Mouse (Mus musculus) heart, adult 10 weeks (tissue): Measurements from ENCODE around the gene Snrpg. TPM values are rescaled to one million over a fixed set of nuclear protein-coding genes. Genes with fewer than 3 reads are reported as not detected.

ENCODE experiments used
- polyA plus RNA-seq: library from polyadenylated mRNA; stranded (reverse); fragments of 350-450 nt; fragmentation: Illumina TruSeq; extraction: RNeasy Lipid Tissue Mini Kit (QIAGEN cat#74804); gene quantifications from one replicate; pipeline ENCODE4 v1.2.3, GENCODE M21; 2014; ENCODE audit warnings: low read depth, low replicate concordance

Snrpg gene
- polyA plus RNA-seq = 39.3 TPM

DNA sequence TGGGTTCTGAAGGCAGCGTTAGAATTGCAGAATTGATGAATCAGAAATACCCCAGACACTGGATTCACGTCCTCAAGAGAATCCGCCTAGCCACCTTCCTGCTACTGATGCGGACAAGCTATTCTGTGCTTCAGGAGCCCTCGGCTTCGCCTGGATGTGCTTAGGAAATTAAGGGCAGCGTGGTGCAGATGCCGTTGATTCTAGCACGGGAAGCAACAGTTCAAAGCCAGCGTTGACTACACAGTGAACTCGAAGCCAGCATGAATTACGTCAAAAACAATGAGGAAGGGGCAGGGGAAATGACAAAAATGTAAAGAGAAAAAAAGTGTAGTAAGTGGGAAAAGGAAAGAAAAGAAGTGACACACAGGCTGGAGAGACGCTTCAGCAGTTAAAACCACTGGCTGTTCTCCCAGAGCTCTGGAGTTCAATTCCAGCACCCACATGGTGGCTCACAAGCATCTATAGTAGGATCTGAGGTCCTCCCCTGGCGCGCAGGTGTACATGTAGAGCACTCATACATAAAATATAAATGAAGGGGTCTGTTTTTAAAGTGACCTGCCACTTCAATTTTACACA lies at the start of gene Snrpg:
TSS of gene Snrpg (plus strand) at position 541 of the 576 bp plus-strand sequence.

GRCm38 (mm10) chr6:86365371-86366124 lies 5.6 kb upstream of the Snrpg start, which contains the start of gene Fam136a:
Gene Fam136a (plus strand): TSS chr6:86365646.

DNA sequence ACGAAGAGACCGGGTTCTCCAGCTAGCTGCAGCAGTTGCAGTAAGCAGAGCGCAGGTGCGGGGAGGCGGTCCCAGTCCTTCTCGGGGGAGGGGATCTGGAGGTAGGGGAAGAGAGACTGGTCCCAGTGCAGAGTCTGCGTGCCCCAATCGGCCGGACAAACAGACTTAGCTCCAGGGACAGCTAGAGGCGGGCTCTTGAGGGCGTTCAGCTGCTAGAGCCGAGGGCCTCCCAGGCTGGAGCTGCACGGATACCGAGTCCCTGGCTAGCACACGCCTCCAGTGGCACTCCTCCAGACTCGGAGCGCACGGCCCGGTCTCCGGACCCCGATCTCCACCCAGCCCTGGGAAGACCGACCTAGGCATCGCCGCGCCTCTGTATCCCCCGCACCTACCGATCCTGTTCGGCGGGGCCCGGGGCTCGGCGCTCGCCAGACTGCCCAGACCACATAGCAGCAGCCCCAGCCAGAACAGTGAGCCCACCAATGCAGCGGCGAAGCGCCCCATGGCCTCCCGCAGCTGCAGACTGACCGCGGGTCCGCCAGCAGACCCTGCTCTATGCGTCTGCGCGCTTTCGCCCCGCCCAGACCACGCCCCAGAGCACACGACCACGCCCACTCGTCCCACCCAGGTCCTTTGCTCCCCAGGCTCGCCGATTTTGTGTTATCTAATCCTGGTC lies 25.6 kb downstream of the Snrpg start, which contains the start of gene Pcyox1:
TSS of gene Pcyox1 (minus strand) at position 574 of the 676 bp plus-strand sequence.

GRCm38 (mm10) chr6:86404100-86404861 lies 33.2 kb downstream of the Snrpg start, which contains the start of gene Tia1:
Gene Tia1 (plus strand): TSS chr6:86404219.

GRCm38 (mm10) chr6:86426358-86426757 lies 55.3 kb downstream of the Snrpg start, which contains the start of gene Gm44790:
Gene Gm44790 (plus strand): TSS chr6:86426658.

Other genes with a start within 250 kb of the Snrpg start
- gene Tgfa, start 176.1 kb upstream of the Snrpg start, polyA plus RNA-seq = 1.2 TPM
- 43.2 TPM for gene Fam136a, start 5.7 kb upstream of the Snrpg start, polyA plus RNA-seq
- gene Pcyox1, start 25.9 kb downstream of the Snrpg start, polyA plus RNA-seq = 48.9 TPM
- 30.4 TPM for gene Tia1, start 32.9 kb downstream of the Snrpg start, polyA plus RNA-seq
- gene Gm44790, start 55.4 kb downstream of the Snrpg start, polyA plus RNA-seq = not detected
- gene C87436, start 67.1 kb downstream of the Snrpg start, polyA plus RNA-seq = 11.1 TPM
- gene Pcbp1, start 155.0 kb downstream of the Snrpg start, polyA plus RNA-seq = 144 TPM